Mouse (Mus musculus) activated CD4-positive, CD25-positive, alpha-beta regulatory T cell, adult 4 months (primary cell): Measurements from ENCODE around the gene Nol8. TPM values are rescaled to one million over a fixed set of nuclear protein-coding genes. Genes with fewer than 3 reads are reported as not detected.

Experiments
- ATAC-seq: one replicate; pipeline ENCODE4 v1.8.0; 2017
- polyA plus RNA-seq, 2 experiments: library from polyadenylated mRNA; unstranded; fragments of 100-300 nt; shearing (Covaris generic); gene quantifications; one replicate each; pipeline ENCODE4 v1.2.1; 2017

Nol8 gene
- polyA plus RNA-seq, 2 experiments from 2014 or later, result 40.7 to 42.2 TPM

DNA sequence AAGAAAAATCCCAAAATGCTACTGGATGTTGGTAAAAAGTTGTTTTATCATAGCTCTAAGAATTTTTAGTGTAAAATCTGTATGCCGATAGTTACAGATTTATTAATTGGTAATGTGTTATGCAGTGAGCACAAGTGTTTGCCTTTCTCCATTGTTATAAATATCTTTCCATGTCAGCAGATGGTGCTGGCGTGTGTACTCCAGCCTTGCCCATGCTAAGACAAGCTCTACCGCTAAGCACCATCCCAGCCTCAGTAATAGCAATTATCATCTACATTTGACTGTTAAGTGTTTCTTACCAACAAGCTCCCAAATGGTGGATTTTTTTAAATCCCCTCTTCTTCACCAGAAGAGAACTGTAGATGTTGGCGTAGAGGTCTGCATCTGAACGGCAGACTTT, 38.2 kb downstream of the Nol8 start:
- no peak for ATAC-seq

DNA sequence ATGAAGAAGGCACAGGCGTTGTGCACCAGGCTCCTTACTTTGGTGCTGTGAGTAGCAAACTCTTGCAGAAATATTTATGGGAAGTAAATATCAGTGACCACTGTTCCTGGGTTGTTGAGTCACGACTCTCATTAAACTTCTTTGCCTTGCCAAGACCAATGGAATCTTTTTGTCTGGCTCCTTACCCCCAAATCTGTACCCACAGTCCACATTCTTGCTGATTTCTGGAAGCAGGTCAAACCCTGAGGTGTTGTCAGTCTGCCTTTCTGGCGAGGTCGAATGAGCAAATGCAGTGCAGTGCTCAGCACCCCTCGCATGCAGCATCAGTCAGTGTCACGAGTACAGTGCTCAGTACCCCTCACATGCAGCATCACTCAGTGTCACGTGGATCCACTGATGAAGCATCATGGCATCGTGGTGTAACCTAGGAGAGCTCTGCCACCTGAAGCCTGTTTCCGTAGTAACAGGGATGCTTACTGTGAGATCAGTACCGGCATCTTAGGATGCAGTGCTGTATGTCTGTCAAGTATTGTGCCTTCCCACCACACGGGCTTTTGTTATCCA, 50.4 kb downstream of the Nol8 start:
- ATAC-seq, result no peak

DNA sequence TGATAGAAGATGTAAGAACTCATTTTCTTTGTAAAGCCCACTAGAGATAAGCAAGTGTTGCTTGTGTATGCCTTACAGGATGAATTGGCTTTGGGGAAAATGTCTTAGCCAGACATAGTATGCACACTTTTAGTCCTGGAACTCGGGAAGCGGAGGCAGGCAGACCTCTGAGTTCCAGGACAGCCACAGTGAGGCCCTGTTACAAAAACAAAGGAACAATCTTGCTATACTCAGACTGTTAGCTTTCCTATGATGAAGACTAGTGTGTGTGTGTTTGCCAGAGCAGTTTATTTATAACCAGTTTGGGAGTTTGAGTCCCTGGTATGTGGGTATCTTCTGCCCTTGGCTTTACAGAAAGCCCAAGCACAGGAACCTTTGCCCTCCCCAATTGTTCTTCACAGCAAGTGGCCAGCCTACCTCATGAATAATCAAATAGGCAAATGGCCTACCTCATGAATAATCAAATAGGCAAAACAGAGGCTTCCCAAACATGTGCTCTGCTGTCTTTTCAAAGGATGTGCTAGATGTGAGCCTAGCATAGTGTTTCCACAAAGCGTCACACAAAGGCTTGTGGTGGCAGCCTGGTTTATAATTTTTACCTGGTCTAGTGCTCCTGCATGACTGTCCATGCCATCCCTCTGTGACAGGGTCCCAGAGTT, 53.3 kb downstream of the Nol8 start:
- ATAC-seq, result no peak

DNA sequence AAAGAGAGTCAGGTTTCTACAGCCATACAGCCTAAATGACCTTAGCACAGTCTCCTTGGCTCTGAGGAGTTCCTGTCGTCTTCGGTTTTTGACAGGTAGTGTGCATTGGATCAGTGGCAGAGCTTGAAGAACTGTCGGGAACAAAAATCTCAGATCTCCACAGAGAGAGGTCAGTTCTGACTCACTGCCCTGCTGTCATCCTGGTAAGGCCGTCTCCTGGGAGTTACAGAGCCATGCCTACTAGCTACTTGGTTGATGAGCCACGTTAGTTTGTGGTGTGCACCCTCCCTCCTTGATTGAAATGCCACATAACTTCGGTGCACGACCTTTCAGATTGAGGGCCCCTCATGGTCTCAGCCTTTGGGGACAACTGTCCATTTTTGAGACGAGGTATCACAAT, 55.4 kb downstream of the Nol8 start:
- ATAC-seq, result no peak

DNA sequence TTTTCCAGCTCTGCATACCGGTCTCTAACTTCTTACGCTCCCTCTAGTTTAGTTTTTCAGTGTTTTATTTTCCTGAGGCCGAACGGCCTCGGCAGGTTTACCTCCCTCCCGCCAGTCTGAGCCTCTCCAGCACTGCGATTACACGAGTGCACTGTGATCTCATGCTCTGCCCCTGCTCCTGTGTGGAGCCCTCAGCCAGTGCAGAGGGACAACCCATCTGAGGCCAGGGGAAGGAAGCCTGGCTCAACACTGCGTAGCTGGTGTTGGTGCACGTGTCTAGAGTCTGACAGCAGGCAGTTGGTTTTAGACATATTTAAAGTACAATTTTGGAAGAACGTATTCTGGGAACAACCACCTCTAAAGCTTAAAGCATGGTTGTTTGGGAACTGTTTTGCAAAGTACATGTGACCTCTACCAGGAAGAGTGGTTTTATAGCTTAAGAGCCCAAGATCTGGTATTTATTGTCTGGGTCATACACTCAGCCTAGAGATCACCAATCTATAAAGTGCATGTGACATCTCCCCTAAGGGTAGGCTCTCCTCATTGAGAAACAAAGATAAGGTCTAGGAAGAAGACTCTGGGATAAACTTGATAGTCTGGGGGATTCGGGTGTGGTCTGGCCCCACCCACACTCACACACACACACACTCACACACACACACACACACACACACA, 59.3 kb downstream of the Nol8 start:
- ATAC-seq, result no peak

DNA sequence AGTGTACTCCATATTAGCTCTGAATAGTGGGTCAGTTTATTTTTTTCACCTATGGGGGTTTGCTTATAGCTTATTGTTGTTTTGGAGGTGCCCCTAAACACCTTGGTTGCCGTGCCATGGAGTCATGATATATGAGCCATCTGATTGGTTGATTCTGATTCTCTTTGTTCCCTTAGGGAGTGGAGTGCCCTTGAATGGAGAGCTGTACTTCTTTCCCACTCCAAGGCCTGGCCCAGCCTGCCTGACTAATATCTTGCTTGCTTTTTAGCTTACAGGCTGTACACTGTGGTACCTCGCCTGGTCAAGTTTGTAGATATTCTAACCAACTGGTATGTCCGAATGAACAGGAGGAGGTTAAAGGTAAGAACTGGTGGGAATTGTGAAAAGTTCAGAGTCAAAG, 66.4 kb downstream of the Nol8 start:
- ATAC-seq, result no peak

Other genes starting within 250 kb of the Nol8 start
- gene Ippk, start 231.8 kb upstream of the Nol8 start, polyA plus RNA-seq, result 1 to 10 TPM; 2.7 to 4.6 TPM
- gene Tes3-ps, start 159.8 kb upstream of the Nol8 start, polyA plus RNA-seq, result 1 to 10 TPM; 6.6 to 7.3 TPM
- gene Ecm2, start 148.3 kb upstream of the Nol8 start, polyA plus RNA-seq, result under 1 TPM; 0.08 to 0.26 TPM
- under 1 TPM; 0.27 to 0.46 TPM for gene Aspn, start 108.6 kb upstream of the Nol8 start, polyA plus RNA-seq
- under 1 TPM; 0.41 to 0.65 TPM for gene Omd, start 70.6 kb upstream of the Nol8 start, polyA plus RNA-seq
- under 1 TPM in 1 of 2 experiments, not detected in 1; 0.29 TPM for gene Ogn, start 45.0 kb upstream of the Nol8 start, polyA plus RNA-seq
- 10 to 100 TPM in 1 of 2 experiments, 1 to 10 TPM in 1; 8.9 to 10.0 TPM for gene Cenpp, start 293 bp upstream of the Nol8 start, polyA plus RNA-seq
- gene Iars, start 29.0 kb downstream of the Nol8 start, polyA plus RNA-seq, result 10 to 100 TPM; 36.3 to 36.4 TPM
- gene Gm30302, start 145.9 kb downstream of the Nol8 start, polyA plus RNA-seq, result not detected